Comparison of ENCODE assay signal across 8 mouse cellular contexts in genomic region chr3:84345646-84345980, GRCm38 (mm10). TPM values are rescaled to one million over a fixed set of nuclear protein-coding genes. Genes with fewer than 3 reads are reported as not detected.
DNase-seq lines count a peak whose midpoint lies in the region; ATAC-seq and TF ChIP-seq lines count a peak whose summit lies in the region.

No protein-coding gene starts in this region.

- H3K4me3 ChIP-seq in lung, embryonic 16.5 days (ENCODE audit: low read length) = peak overlapping the region; percentile 47
- H3K4me3 ChIP-seq in forebrain, embryonic 15.5 days = no peak overlapping the region
- peak overlapping the region; percentile 21; the same call in 1 of the 2 replicates for H3K4me3 ChIP-seq in midbrain, postnatal 0 days (ENCODE audit: low read depth, low read length)

- no peak for TF ChIP-seq CTCF in midbrain, postnatal 0 days (IDR thresholded peaks at IDR 0.05)

- H3K9ac ChIP-seq in lung, embryonic 16.5 days (ENCODE audit: low read length) = peak overlapping the region; percentile 63
- H3K9ac ChIP-seq in forebrain, embryonic 15.5 days (replicated peaks) = no peak overlapping the region
- H3K9ac ChIP-seq in midbrain, postnatal 0 days (replicated peaks; ENCODE audit: low read length, poor library complexity, severe bottlenecking) = no peak overlapping the region

- ATAC-seq in lung, embryonic 16.5 days (ENCODE audit: low read depth) = no peak
- 0 out of 2 replicates have a peak, but pooled peaks have one; percentile 27 for ATAC-seq in forebrain, embryonic 15.5 days (replicated peaks)
- no peak for ATAC-seq in midbrain, postnatal 0 days (ENCODE audit: low FRiP score)
- ATAC-seq in frontal cortex, adult (ENCODE audit: low TSS enrichment) = no peak

- H3K27me3 ChIP-seq in lung, embryonic 16.5 days (ENCODE audit: control insufficient read depth, insufficient read depth, low read depth, low read length) = no peaks in the 10 kb centered on the region
- peaks cover 3% of the 10 kb centered on the region; the same call in 1 of the 2 replicates for H3K27me3 ChIP-seq in forebrain, embryonic 15.5 days
- H3K27me3 ChIP-seq in midbrain, postnatal 0 days (ENCODE audit: insufficient read depth, low read length) = no peaks in the 10 kb centered on the region

- H3K9me3 ChIP-seq in lung, embryonic 16.5 days (ENCODE audit: control insufficient read depth, low read length) = no peaks in the 10 kb centered on the region
- no peaks in the 10 kb centered on the region for H3K9me3 ChIP-seq in forebrain, embryonic 15.5 days
- H3K9me3 ChIP-seq in midbrain, postnatal 0 days (ENCODE audit: low read length) = no peaks in the 10 kb centered on the region

- 49% methylated on average over 6 of the region's 6 CpGs for WGBS in lung, embryonic 16.5 days
- 46% methylated on average over 6 of the region's 6 CpGs for WGBS in forebrain, embryonic 15.5 days
- 52% methylated on average over 6 of the region's 6 CpGs for WGBS in midbrain, postnatal 0 days

- peaks cover 9% of the 10 kb centered on the region for H3K4me1 ChIP-seq in lung, embryonic 16.5 days (replicated peaks; ENCODE audit: control insufficient read depth, insufficient read depth, low read length)
- peaks cover 15% of the 10 kb centered on the region for H3K4me1 ChIP-seq in forebrain, embryonic 15.5 days
- no peaks in the 10 kb centered on the region for H3K4me1 ChIP-seq in midbrain, postnatal 0 days (ENCODE audit: insufficient read depth, low read length)

- H3K36me3 ChIP-seq in lung, embryonic 16.5 days (ENCODE audit: control insufficient read depth, insufficient read depth, low read length) = no peaks in the 10 kb centered on the region
- H3K36me3 ChIP-seq in forebrain, embryonic 15.5 days = no peaks in the 10 kb centered on the region
- H3K36me3 ChIP-seq in midbrain, postnatal 0 days (ENCODE audit: insufficient read depth, low read length) = no peaks in the 10 kb centered on the region

- H3K27ac ChIP-seq in lung, embryonic 16.5 days (ENCODE audit: low read length) = peak overlapping the region; percentile 81; the same call in 1 of the 2 replicates
- H3K27ac ChIP-seq in forebrain, embryonic 15.5 days (replicated peaks) = no peak overlapping the region
- no peak overlapping the region for H3K27ac ChIP-seq in midbrain, postnatal 0 days (ENCODE audit: low read depth, low read length)

- no peak for DNase-seq in lung, postnatal 14 days
- peak; percentile 51 for DNase-seq in kidney, postnatal 14 days
- DNase-seq in midbrain, postnatal 0 days (ENCODE audit: low spot score) = no peak
- DNase-seq in layer of hippocampus, postnatal 10 days (ENCODE audit: low spot score in 2 of 2) = no peak
- DNase-seq in left cerebral cortex, adult 9 months (ENCODE audit: low spot score in 2 of 2) = no peak

- H3K4me2 ChIP-seq in lung, embryonic 16.5 days (ENCODE audit: low read depth, low read length) = peak overlapping the region; percentile 86
- H3K4me2 ChIP-seq in forebrain, embryonic 15.5 days (replicated peaks) = peak overlapping the region; percentile 73
- peak overlapping the region; percentile 47 for H3K4me2 ChIP-seq in midbrain, postnatal 0 days (ENCODE audit: low read depth, low read length, poor library complexity, severe bottlenecking)

RNA-seq across cellular contexts. Expression of gene Trim2, which starts 38.9 kb away (rescaled TPM):
- 31.9 and 36.2 TPM in 2 replicates for polyA plus RNA-seq in lung, embryonic 16.5 days (2015; fragmentation: Nextera tagmentation; extraction: Ambion mirVana)
- polyA plus RNA-seq in forebrain, embryonic 15.5 days (2015; fragmentation: Nextera tagmentation; extraction: Ambion mirVana) = 188 and 194 TPM in 2 replicates
- total RNA-seq in midbrain, postnatal 0 days (2014; rRNA removed) = 269 and 291 TPM in 2 replicates
- polyA plus RNA-seq in midbrain, postnatal 0 days (2015; fragmentation: Nextera tagmentation; extraction: Ambion mirVana) = 132 and 149 TPM in 2 replicates
- 100 to 1,000 TPM; 267 to 271 TPM for total RNA-seq in layer of hippocampus, postnatal 10 days (2021)
